Mouse (Mus musculus) bone marrow macrophage, adult 2 months (primary cell): ENCODE measurements around the gene Mbip.

Experiments
- CTCF ChIP-seq: IDR thresholded peaks from 2 replicates; pipeline ENCODE4 v1.5.1; 2012; ENCODE audit warnings: low read depth, mild to moderate bottlenecking, low read length, moderate library complexity
- POLR2A ChIP-seq: IDR thresholded peaks from 2 replicates; pipeline ENCODE4 v1.6.1; 2012; ENCODE audit warnings: mild to moderate bottlenecking, low read depth, low read length, borderline replicate concordance

DNA sequence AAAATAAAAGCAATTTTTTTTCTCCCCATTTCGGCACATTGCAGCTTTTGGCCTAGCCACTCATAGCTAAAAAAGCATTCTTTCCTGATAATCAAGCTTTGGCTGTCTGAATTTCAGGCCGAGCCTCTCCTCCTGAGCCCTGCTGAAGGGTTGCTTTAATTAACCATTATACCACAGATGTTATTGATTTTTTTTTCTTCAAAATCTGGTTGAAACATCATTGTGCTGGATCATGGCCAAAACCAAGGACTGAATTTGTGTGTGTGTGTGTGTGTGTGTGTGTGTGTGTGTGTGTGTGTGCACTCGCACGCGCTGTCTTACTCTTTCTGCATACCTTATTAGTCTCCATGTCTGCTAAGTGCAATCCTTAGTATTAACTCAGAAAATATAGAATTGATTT lies 48.6 kb downstream of the Mbip start:
- TF ChIP-seq CTCF: no peak
- no peak for TF ChIP-seq POLR2A
